Mouse (Mus musculus) intestine, embryonic 14.5 days (tissue): Measurements from ENCODE around the gene St6galnac3. TPM values are rescaled to one million over a fixed set of nuclear protein-coding genes. Genes with fewer than 3 reads are reported as not detected.
A peak's percentile ranks its signal among the peaks of the same experiment; 100 is the strongest.

Source experiments
- ATAC-seq: fragments of 200-750 bp; cut with Nextera tagmentation; replicated peaks from 2 replicates; pipeline ENCODE4 v1.8.0; 2017; ENCODE audit warnings: low read depth, moderate number of reproducible peaks, moderate TSS enrichment, moderate library complexity; ENCODE audit not compliant: low FRiP score, low TSS enrichment
- DNase-seq: peaks from one replicate; pipeline ENCODE4 v3.0.0-alpha.2; 2018; ENCODE audit warnings: low spot score
- H3K27ac ChIP-seq: fragments of 300-500 bp; sonication (generic); 2 replicates; pipeline ENCODE4 v1.5.1; 2014; ENCODE audit warnings: low read depth, mild to moderate bottlenecking, control low read depth
- H3K27me3 ChIP-seq: fragments of 300-500 bp; sonication (generic); replicated peaks from 2 replicates; pipeline ENCODE4 v1.6.1; 2014; ENCODE audit warnings: low read length, control low read depth; ENCODE audit not compliant: control insufficient read depth, insufficient read depth
- H3K36me3 ChIP-seq: fragments of 300-500 bp; sonication (generic); 2 replicates; pipeline ENCODE4 v1.6.1; 2014; ENCODE audit warnings: low read length, control low read depth; ENCODE audit not compliant: control insufficient read depth, insufficient read depth
- H3K4me1 ChIP-seq: fragments of 300-500 bp; sonication (generic); replicated peaks from 2 replicates; pipeline ENCODE4 v1.6.1; 2014; ENCODE audit warnings: low read length, control low read depth, mixed read lengths; ENCODE audit not compliant: control insufficient read depth, insufficient read depth
- H3K4me2 ChIP-seq: fragments of 300-500 bp; sonication (generic); 2 replicates; pipeline ENCODE4 v1.6.1; 2014; ENCODE audit warnings: low read length
- H3K4me3 ChIP-seq: fragments of 300-500 bp; sonication (generic); 2 replicates; pipeline ENCODE4 v1.5.1; 2014; ENCODE audit warnings: low read depth, low read length, control low read depth, mixed read lengths
- H3K9ac ChIP-seq: fragments of 300-500 bp; sonication (generic); 2 replicates; pipeline ENCODE4 v1.6.1; 2014; ENCODE audit warnings: mild to moderate bottlenecking, low read length
- H3K9me3 ChIP-seq: fragments of 300-500 bp; sonication (generic); 2 replicates; pipeline ENCODE4 v1.6.1; 2016; ENCODE audit warnings: low read length, control low read depth; ENCODE audit not compliant: control insufficient read depth
- WGBS: fragments of 180-500 bp; shearing (Covaris S2); extraction: QIAGEN DNeasy Blood & Tissue Kit; methylation state at CpG from one replicate; pipeline ENCODE4 v1.1.7; 2014; 5-methylcytosine and 5-hydroxymethylcytosine counted together
- polyA plus RNA-seq: library from polyadenylated mRNA; unstranded; fragments of >200 nt; fragmentation: Nextera tagmentation; extraction: Ambion mirVana; gene quantifications from 2 replicates; pipeline ENCODE4 v1.2.1, GENCODE M21; 2014

St6galnac3 gene
- polyA plus RNA-seq, 1 experiment from 2014 or later, result 45.5 TPM

DNA sequence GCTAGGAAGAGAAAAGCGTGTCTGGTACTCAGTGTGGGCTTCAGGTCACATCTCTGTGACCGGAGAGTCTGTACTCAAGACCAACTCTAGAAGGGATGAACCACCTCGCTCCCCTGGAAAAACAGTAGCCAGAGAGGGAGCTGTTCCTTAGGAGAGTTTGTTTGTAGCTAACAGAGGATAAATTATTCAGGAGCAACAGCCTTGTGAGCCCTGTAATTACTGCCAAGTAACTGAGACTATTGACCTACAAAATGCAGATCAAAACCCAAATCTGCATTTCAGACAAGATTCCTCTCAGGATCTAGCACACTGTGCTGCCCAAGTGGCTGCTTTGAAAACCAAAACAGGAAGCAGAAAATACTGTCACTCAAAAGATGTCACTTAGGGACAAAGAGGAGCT is 266.4 kb downstream of the St6galnac3 start:
- H3K36me3 ChIP-seq, result no peaks in the 10 kb centered on the region
- ATAC-seq, result no peak
- no peaks in the 10 kb centered on the region for H3K27me3 ChIP-seq
- 87% methylated on average over 3 of the region's 3 CpGs for WGBS
- no peaks in the 10 kb centered on the region for H3K4me1 ChIP-seq
- H3K9ac ChIP-seq, result no peak overlapping the region
- H3K27ac ChIP-seq, result no peak overlapping the region
- peaks cover 4% of the 10 kb centered on the region; the same call in 1 of the 2 replicates for H3K9me3 ChIP-seq
- H3K4me3 ChIP-seq, result no peak overlapping the region
- H3K4me2 ChIP-seq, result no peak overlapping the region
- DNase-seq, result no peak

- peaks cover 4% of the 10 kb centered on the region; the same call in 1 of the 2 replicates for H3K9me3 ChIP-seq
- H3K27me3 ChIP-seq, result no peaks in the 10 kb centered on the region
- no peak overlapping the region for H3K27ac ChIP-seq
- DNase-seq, result no peak
- no peaks in the 10 kb centered on the region for H3K36me3 ChIP-seq
- no peak for ATAC-seq
- no peak overlapping the region for H3K9ac ChIP-seq
- 90% methylated on average over 4 of the region's 4 CpGs for WGBS
- no peak overlapping the region for H3K4me3 ChIP-seq
- no peak overlapping the region for H3K4me2 ChIP-seq
- H3K4me1 ChIP-seq, result no peaks in the 10 kb centered on the region
These were observed 267.3 kb downstream of the St6galnac3 start for GRCm38 (mm10) chr3:153457701-153458100.

- ATAC-seq, result no peak
- DNase-seq, result no peak
These were observed 267.8 kb downstream of the St6galnac3 start for GRCm38 (mm10) chr3:153457203-153457602.

GRCm38 (mm10) chr3:153456227-153456626 is 268.7 kb downstream of the St6galnac3 start:
- no peak overlapping the region for H3K4me2 ChIP-seq
- H3K9me3 ChIP-seq, result peaks cover 4% of the 10 kb centered on the region; the same call in 1 of the 2 replicates
- no peaks in the 10 kb centered on the region for H3K4me1 ChIP-seq
- no peak overlapping the region for H3K9ac ChIP-seq
- 86% methylated on average over 5 of the region's 5 CpGs for WGBS
- DNase-seq (no peak), ATAC-seq (no peak)
- H3K27me3 ChIP-seq, result no peaks in the 10 kb centered on the region
- H3K4me3 ChIP-seq, result no peak overlapping the region
- H3K27ac ChIP-seq, result no peak overlapping the region
- H3K36me3 ChIP-seq, result no peaks in the 10 kb centered on the region

More at GRCm38 (mm10) chr3:153457203-153457602, 267.8 kb downstream of the St6galnac3 start:
- Histone ChIP-seq H3K36me3 (no peaks in the 10 kb centered on the region), H3K9ac (no peak overlapping the region), H3K27me3 (no peaks in the 10 kb centered on the region), H3K4me2 (no peak overlapping the region), H3K27ac (no peak overlapping the region), H3K4me3 (no peak overlapping the region), H3K4me1 (no peaks in the 10 kb centered on the region), H3K9me3 (peaks cover 4% of the 10 kb centered on the region; the same call in 1 of the 2 replicates)
- 82% methylated on average over 2 of the region's 2 CpGs for WGBS

DNA sequence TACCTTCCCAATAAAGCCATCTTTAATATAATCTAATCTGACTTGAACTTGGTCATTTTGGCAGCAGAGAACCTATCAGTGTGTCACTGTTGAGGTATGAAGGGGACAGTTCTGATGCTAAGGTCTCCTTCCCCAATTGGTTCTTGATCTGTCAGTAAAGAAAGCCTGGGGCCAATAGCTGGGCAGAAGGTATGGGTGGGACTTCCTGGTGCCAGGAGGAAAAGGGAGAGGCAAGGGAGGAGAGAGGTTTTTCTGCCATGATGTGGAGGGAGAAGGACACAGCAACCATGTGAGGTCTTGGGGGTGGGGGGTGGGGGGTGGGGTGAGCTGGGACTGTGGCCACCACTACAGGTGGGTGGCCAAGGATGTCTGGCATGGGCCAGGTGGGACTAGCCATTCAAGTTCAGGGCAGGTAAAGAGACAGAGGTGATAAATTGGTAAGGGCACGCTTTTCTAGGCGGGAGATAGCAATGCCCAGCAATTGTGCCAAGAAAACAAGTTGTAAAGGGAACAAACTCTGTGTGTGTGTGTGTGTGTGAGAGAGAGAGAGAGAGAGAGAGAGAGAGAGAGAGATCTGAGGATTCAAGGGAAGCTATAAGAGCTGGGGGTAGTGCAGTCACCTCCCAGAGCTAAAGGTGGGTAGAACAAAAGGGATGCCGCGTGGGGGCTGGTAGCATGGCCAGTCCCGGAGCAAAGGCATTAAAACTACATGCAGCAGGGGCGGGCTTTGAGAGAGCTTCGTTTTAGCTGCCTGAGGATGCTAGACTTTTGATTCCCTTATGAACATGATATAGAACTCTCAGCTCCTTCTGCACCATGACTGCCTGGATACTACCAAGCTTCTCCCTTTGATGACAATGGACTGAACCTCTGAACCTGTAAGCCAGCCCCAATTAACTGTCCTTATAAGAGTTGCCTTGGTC is 271.6 kb downstream of the St6galnac3 start:
- ATAC-seq (no peak), DNase-seq (no peak)
- no peak overlapping the region for H3K4me3 ChIP-seq
- H3K9me3 ChIP-seq, result no peaks in the 10 kb centered on the region
- no peak overlapping the region for H3K4me2 ChIP-seq
- WGBS, result 89% methylated on average over 7 of the region's 7 CpGs
- no peak overlapping the region for H3K9ac ChIP-seq
- no peaks in the 10 kb centered on the region for H3K36me3 ChIP-seq
- H3K4me1 ChIP-seq, result no peaks in the 10 kb centered on the region
- no peaks in the 10 kb centered on the region for H3K27me3 ChIP-seq
- no peak overlapping the region for H3K27ac ChIP-seq

GRCm38 (mm10) chr3:153452299-153452996 is 272.5 kb downstream of the St6galnac3 start:
- no peak overlapping the region for H3K4me2 ChIP-seq
- no peak for ATAC-seq
- 83% methylated on average over 3 of the region's 3 CpGs for WGBS

DNA sequence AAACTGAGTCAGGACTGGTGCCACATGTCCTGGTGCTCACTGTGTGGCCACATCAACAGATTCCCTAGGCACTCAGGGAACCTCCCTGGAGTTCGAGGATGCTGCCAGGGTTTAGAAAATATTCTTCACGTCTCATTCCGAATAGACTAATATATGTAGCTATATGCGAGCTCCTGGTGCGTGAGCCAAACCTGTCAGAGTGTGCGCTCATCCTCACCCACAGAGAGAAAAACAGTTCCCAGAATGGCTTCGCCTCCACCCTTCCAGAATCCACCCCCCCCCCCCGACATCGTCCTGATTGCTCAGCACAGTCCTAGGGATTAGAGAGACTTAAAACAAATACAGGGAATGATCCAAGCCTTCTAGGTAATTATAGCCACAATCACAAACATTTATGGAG is 283.6 kb downstream of the St6galnac3 start:
- DNase-seq (no peak), ATAC-seq (no peak)
- no peaks in the 10 kb centered on the region for H3K9me3 ChIP-seq
- H3K9ac ChIP-seq, result no peak overlapping the region
- no peaks in the 10 kb centered on the region for H3K4me1 ChIP-seq
- 87% methylated on average over 9 of the region's 9 CpGs for WGBS
- no peak overlapping the region for H3K4me3 ChIP-seq
- no peak overlapping the region for H3K27ac ChIP-seq
- no peak overlapping the region for H3K4me2 ChIP-seq
- H3K27me3 ChIP-seq, result no peaks in the 10 kb centered on the region
- H3K36me3 ChIP-seq, result no peaks in the 10 kb centered on the region

More at GRCm38 (mm10) chr3:153452299-153452996, 272.5 kb downstream of the St6galnac3 start:
- H3K4me3 ChIP-seq, result no peak overlapping the region
- H3K27ac ChIP-seq, result no peak overlapping the region
- DNase-seq, result peak; percentile 34
- H3K36me3 ChIP-seq, result no peaks in the 10 kb centered on the region
- no peaks in the 10 kb centered on the region for H3K4me1 ChIP-seq
- H3K9me3 ChIP-seq, result no peaks in the 10 kb centered on the region
- H3K27me3 ChIP-seq, result no peaks in the 10 kb centered on the region
- no peak overlapping the region for H3K9ac ChIP-seq

DNA sequence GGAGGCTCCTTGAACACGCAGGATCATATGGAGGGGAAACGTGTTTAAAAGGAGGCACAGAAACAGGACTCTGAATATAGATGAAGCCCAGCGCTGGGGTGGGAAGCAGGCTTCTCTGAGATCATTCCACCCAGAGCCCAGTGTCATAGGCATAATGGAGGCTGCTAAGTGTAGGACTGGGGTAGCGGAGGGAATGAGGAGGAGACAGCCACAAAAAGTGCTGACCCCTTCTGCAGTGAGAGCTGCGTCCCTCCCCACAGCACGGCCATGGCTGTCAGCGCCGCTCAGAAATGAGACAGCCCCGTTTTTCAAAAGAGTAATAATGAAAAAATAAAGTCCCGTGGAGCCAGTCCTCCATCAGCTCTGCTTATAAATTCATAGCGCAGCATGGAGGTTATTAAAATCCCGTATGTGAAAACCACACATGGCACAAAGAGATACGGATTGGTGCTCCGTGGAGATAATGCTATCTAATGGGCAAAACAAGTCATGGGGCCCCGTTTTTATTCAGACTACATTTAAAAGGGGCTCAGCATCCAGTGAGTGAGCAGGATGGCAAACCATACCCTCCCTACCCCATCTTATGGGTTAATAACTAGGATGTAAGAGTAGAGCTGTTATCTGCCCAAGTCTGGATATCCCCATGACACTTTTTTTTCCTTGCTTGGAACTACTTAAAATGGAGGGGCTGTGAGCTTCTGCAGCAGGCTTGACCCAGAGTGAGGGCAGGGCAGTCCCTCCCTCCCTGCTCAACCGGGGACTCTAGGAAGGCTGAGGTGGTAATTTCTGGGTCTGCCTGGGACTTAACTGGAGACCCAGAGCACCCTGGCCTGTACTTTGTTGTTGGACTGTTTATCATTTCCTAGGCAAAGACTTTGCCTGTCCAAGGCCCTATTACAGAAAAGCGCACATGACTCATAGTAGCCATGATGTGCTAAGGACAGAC is 288.6 kb downstream of the St6galnac3 start:
- 82% methylated on average over 17 of the region's 17 CpGs for WGBS
- no peak for ATAC-seq

More for the DNA sequence above, 288.6 kb downstream of the St6galnac3 start:
- H3K9me3 ChIP-seq, result no peaks in the 10 kb centered on the region
- DNase-seq, result no peak
- H3K27ac ChIP-seq, result no peak overlapping the region
- no peak overlapping the region for H3K9ac ChIP-seq
- H3K36me3 ChIP-seq, result no peaks in the 10 kb centered on the region
- no peaks in the 10 kb centered on the region for H3K27me3 ChIP-seq
- no peak overlapping the region for H3K4me3 ChIP-seq
- no peaks in the 10 kb centered on the region for H3K4me1 ChIP-seq
- no peak overlapping the region for H3K4me2 ChIP-seq
